Mouse (Mus musculus) lung, postnatal 0 days (tissue): ENCODE results near the gene Cpa1.

Source experiments
- CTCF ChIP-seq: IDR thresholded peaks from 2 replicates; pipeline ENCODE4 v1.5.1; 2016; ENCODE audit warnings: antibody characterized with exemption, mild to moderate bottlenecking
- EP300 ChIP-seq: IDR thresholded peaks from 2 replicates; pipeline ENCODE4 v1.6.1; 2016; ENCODE audit warnings: antibody characterized with exemption, mild to moderate bottlenecking, control low read depth

GRCm38 (mm10) chr6:30635361-30635862 lies 3.6 kb upstream of the Cpa1 start:
- TF ChIP-seq CTCF, result no peak
- TF ChIP-seq EP300, result no peak
